Mouse (Mus musculus): ENCODE data around the gene Gpr84.

The Gpr84 gene

DNA sequence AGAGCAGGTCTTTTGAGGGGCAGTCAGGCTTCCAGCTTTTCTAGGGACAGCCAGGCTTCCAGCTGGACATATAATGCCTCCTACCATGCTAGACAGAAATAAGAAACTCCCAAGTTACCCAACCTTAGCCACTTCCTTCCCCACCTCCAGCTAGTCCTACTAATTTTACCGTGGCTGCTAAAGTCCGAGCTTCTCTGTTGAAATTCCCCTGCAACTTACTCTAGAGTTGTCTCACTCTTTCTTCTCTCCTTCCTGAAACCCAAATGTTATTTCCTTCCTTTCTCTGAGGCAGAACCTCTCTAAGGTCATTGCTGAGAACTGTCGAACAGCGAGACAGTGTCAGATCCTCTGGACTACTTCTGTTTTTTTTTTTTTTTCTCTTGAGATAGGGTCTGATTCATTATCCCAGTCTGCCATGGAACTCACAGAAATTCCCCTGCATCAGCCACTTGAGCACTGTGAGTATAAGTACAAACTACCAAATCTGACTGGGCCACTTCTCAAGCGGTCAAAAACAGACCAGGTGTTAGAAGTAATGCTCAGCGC is at the start of gene Gpr84:
Gene Gpr84 (minus strand): TSS at position 248 of the 546 bp plus-strand sequence.
- DNase-seq (ENCODE audit: low read depth, low spot score), result no peak

DNA sequence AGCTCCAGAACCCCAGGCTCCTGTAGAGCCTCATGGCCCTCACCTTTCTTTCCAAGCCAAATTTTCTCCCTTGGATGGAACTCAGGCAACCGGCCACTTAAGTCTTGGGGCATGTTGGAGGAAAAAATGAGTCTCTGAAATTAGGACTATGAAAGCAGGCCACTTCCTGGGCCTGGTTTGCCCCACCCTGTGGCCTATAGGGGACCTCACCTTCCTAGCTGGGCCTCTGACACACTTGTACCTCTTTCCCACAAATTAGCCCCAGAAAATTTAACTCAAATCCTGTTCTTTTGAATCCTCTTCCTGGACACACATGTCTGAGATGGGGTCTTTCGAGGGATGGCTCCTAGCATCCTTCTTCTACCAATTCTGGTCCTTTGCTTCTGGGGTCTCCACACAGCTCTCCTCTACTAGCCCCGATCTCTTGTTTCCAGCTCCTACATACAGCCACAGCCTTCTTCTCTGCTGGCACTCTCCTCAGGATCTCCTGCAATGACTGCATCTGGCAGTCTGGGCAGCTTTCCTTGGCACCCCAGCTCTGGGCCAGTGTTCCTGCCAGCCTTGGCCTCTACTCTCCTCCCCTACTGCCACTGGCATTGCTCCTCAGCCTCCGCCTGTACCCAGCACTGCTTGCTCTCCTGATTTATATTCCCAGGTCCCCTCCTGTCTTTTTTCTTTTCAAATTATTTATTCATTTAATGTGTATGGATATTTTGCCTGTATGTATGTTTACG is 49.6 kb upstream of the Gpr84 start:
- no peak for DNase-seq (ENCODE audit: low read depth, low spot score)

DNA sequence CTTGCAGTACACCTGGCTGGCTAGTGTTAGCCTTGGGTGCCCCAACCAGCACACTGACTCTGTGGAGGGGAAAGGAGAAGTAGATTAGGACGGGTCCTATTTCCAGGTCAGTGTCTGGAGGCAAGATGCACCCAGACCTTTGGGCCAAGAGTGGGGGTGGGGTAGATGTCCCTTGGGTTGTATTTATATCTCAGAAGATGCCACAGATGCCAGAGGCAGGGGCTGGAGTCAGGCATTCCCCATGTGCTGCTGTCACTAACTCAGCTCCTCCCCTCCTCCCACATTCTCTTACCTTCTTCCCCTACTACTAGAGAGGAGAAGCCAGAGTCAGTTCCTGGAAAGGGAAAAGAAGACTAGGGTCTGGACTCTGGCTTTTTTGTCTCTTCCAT is 48.7 kb upstream of the Gpr84 start:
- no peak for DNase-seq (ENCODE audit: low read depth, low spot score)

DNA sequence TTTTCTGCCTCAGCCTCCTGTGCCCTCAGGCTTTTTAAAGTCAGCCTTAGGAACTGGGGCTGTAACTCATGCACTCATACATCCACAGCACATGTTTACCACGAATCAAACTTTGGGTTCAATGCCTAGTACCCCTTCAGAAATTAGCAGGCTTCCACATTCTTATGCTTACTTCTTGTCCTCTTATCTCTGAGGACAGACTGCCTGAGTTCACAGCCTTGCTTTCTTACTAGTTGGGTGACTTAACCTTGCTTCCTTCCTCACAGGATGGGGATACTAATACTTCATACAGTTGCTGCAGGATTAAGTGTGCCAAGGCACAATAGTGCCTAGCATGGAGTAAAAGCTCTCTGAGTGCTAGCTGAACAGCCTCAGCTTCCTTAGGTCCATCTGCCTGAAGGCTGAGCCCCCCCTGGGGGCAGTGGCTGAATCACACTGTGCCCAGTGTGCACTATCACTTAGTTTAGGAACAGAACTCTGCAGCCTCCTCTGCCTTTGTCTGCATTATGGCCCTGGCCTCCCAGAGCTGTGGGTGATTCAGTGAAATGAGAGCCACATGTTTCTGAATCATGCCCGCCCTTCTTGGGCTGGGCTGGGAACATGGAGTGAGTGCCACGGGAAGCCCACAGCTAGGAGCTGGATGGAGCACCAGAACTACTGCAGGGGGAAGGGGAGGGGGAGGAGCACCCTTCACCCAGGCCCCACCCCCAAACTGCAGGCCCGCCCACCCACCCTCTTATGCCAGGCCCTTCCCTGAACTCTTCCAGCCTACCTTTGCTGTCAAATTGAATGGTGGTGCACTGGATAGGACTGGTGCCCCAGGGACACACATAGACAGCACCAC is 48.1 kb upstream of the Gpr84 start:
- peak; percentile 53 for DNase-seq (ENCODE audit: low read depth, low spot score)

DNA sequence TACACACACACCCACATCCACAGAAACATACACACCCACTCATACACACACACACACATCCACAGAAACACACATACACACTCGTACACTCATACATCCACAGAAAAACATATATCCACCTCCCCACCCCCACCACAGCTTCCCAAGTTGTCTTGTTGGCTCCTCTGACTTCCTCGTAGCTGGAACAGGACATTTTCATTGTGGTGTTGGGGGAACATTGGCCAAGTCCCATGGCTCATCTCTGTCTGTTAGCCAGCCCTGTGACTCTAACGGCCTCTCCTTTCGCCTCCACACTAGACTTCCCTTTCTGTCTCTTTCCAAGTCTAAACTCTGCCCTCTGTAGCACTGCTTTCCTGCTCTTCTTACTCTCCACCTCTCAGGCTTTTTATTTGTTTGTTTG is 47.4 kb upstream of the Gpr84 start:
- DNase-seq (ENCODE audit: low read depth, low spot score), result no peak

DNA sequence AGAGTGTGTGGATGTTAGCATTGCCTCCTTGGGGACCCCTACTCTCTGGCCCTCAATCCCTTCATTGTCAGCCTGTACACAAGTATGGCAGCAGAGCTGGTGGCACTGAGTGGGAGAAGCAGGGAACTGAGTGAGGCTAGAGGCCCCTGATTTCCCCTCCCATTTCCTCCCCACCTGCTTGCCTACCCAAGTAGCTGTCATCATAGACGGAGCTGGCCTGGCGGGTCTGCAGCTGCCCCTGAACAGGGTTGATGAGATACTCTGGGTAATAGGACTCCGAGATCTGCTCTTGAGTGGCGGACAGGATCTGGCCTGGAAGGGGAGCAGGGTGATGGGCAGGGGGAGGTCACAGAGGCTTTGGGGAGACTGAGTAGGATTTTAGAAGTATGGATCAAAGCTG is 45.7 kb upstream of the Gpr84 start:
- no peak for DNase-seq (ENCODE audit: low read depth, low spot score)

DNA sequence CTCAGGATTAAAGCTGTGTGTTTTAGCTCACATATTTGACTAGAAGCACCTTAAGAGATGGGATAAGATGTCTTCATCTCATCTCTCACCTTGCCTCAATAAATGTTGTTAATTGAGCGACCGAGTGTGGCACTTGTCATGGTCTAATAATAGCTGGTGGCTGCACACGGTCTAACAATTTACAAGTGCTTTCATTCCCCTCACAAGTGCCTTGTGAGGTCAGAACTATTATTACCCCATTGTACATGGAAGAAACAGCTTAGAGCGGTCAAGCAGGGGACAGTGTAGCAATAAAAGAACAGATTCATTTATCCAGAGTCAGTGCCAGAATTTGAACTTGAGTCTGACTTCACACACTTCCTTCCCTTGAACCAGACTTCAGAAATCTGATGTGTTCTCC is 45.0 kb upstream of the Gpr84 start:
- no peak for DNase-seq (ENCODE audit: low read depth, low spot score)

DNA sequence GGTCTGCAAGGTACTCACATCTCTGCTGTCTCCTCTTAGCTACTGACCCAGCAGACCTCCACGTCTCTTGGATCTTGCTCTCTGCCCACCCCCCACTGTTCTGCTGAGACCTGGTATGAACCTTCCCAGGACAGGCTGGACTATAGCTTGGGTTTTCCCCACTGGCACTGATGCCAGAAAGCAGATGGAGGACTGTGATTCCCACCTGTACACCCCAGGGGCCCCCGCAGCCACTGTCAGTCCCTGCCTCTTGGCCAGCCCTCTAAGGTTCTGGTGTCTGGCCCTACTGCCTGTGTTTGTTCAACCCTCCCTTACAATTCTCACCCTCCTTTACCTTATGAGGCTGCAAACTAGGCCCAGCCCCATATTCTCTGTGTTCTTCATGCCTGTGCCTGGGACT is 44.3 kb upstream of the Gpr84 start:
- no peak for DNase-seq (ENCODE audit: low read depth, low spot score)

DNA sequence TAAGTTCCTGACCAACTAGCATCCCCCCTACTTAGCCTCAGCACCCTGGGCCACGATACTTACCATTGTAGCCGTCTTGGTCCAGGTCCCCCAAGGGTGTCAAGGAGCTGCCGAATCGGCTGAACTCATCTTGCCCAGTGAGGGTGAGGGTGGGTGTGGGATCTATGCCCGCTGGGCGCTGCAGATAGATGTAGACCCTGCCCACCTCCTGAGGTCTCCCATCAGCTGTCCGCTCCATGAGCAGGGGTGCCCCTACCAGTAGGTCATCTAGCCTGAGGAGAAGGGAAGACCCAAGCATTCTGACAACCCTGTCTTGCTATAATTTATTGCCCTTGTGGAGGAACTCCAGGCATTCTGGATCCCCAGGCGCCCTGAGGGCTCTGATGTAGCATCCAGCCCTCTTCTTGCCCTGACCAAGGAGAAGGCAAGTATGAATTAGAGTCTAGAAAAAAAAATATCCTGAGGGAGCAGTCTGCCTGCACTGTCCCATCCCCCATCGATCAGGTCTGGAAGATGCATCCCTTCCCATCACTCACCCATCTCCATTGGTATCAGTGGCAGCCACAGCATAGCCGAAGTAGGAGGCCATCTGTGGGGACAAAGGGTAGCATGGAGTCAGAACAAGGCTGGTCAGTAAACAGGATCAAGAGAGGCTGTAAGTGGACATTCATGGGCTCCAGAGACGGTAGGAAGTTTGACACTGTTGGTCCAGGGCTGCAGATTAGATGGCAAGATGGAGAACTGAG is 43.3 kb upstream of the Gpr84 start:
- no peak for DNase-seq (ENCODE audit: low read depth, low spot score)

DNA sequence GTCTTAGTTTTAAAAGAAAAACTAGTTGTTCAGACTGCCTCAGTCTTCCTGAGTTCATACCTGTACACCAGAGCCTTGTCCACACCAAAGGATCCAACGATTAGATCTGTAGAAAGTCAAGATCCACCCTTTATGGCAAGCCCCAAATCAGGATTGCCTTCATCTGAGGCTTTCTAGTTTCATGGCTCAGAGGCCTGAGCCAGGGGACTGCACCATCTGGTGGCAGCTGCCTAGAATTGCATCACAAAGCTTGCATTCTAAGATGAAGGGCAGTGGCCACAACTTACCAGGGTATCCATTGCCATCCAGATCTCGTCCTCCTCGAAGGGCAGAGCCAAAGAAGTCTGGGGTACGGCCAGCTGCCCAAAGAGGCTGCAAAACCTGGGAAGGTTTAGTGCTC is 42.4 kb upstream of the Gpr84 start:
- peak; percentile 81 for DNase-seq (ENCODE audit: low read depth, low spot score)

DNA sequence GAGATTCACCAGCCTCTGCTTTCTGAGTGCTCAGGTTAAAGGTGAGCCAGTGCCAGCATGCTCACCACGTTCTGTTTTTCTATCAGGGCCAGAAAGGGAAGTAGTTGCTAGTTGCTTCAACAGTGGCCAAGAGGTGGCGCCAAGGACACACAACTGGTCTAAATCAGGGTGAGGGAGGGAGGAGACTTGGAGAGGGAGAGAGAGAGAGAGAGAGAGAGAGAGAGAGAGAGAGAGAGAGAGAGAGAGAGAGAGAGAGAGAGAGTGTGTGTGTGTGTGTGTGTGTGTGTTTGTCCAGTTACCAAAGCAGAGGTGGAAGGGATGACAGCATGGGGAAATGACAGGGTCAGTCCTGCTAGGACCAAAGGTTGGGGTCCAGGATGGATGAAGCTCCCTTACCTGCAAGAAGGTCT is 36.9 kb upstream of the Gpr84 start:
- peak; percentile 83 for DNase-seq (ENCODE audit: low read depth, low spot score)

DNA sequence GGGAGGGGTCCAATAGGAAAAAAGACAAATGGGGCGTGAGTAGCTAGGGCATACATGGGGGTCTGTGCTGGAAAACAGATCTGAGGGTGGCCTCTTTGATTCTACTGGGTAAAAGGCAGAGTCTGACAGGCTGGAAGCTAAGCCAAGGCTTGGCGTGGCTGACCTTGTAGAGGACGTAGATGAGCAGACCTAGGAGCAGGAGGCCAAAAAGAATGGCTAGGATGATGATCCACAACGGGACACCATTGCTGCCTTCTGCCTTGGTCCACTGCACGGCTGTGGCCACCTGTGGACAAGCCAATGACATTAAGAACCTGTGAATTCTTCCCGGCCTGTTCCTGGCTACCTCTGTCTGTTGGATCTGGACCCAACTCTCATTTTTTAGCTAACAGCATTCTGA is 35.4 kb upstream of the Gpr84 start:
- DNase-seq (ENCODE audit: low read depth, low spot score), result no peak

DNA sequence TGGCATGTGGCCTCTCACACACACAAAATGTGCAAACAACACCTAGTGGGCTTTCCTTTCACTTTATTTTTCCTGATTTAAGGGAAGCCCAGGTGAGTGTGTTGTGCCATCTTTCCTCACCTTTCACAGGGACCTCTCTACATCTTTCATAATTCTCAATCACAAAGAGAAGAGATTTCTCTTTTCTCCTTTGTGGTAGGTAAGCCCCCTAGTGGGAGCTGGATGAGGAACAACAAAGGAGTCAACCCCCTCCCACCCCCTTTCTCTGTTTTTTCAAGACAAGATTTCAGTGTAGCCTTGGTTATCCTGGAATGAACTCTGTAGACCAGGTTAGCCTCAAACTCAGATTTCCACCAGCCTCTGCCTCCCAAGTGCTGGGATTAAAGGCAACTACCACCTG is 33.1 kb upstream of the Gpr84 start:
- peak; percentile 53 for DNase-seq (ENCODE audit: low read depth, low spot score)

DNA sequence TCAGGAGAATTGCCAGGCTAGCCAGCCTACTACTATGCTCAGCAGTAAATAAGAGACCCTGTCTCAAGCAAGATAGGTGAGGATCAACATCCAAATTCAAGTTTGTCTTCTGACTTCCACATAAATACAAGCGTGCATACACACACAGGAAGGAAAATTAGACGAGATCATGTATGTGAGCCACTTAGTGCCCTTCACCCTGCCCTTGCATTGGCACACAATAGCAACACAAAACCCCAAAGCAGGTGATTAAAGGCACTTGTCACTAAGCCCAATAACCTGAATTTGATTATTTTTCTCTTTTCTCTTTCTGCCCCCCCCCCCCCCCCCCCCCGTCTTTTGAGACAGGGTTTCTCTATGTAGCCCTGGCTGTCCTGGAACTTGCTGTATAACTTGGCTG is 32.6 kb upstream of the Gpr84 start:
- no peak for DNase-seq (ENCODE audit: low read depth, low spot score)

DNA sequence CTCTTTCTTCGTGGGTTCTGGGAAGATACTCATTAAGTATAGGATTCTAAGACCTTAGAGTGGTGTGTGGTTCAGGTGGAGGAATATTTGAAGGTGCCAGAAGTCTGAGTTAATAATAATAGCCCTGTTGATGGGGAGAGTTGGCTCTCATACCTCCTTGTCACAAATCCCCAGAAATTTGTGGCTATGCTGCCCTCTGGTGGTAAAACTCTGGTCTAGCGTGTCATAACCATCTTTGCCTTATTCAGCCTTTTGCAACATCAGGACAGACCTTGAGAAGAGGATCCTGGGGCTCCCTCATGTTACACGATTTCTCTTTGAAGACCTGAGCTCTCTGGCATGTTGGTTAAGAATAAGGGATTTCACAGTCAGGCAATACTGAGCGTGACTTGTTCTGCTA is 32.0 kb upstream of the Gpr84 start:
- DNase-seq (ENCODE audit: low read depth, low spot score), result peak; percentile 87

DNA sequence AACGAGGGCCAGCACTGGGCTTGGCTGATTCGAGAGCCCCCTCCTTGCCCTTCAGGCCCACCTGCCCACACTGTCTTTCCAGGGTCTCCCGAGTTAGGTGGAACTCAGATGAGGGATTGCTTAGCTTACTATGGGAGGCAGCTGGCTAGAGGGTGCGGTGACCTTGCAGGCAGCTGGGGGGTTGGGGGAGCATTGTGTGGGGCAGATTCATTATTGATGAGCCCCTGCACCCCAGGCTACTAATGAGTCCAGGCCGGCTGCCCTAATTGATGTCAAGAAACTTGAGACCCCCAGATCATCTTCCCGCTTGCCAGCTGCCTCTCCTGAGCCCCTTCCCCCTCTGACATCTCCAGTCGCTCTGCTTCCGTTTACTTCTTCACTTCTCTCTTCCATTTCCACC is 31.1 kb upstream of the Gpr84 start:
- no peak for DNase-seq (ENCODE audit: low read depth, low spot score)

DNA sequence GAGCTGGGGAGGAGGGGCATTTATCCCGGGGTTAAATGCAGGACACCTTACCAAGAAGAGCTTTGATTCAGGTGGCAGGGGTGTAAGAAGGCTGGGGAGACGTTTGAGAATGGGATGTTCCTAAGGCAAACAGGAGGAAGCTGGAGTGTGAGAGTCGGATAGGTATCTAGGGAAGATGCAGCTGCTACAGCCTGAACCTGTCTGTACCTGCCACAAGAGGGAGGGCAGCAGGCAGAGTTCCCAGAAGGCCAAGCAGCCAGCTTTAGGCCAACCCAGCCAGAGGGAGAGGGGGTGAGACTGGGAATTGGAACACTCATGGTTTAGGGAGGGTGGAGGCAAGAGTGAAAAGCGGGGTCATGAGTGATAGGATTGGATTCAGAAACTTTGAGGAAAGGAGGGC is 30.4 kb upstream of the Gpr84 start:
- DNase-seq (ENCODE audit: low read depth, low spot score), result peak; percentile 64

DNA sequence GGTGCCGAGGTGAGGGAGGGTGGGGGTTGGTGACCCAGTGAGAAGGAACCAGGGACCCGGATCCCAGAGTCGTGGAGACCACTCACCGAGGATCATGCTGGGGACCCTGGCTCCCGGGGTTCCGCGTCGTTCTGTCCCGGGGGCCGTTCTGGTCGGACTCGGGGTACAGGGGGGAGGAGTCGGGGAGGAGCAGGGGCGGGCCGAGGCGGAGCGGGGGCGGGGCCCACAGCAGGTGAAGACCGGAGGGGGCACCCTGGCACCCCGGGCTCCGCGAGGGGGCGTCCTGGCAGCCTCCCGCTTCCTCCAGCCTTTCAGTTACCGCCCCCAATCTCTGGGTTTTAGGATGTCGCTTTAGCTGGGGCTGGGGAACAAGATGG is 29.5 kb upstream of the Gpr84 start, which contains the start of gene Zfp385a:
Gene Zfp385a (minus strand): TSS at position 133 of the 377 bp plus-strand sequence.
- DNase-seq (ENCODE audit: low read depth, low spot score), result peak; percentile 51

DNA sequence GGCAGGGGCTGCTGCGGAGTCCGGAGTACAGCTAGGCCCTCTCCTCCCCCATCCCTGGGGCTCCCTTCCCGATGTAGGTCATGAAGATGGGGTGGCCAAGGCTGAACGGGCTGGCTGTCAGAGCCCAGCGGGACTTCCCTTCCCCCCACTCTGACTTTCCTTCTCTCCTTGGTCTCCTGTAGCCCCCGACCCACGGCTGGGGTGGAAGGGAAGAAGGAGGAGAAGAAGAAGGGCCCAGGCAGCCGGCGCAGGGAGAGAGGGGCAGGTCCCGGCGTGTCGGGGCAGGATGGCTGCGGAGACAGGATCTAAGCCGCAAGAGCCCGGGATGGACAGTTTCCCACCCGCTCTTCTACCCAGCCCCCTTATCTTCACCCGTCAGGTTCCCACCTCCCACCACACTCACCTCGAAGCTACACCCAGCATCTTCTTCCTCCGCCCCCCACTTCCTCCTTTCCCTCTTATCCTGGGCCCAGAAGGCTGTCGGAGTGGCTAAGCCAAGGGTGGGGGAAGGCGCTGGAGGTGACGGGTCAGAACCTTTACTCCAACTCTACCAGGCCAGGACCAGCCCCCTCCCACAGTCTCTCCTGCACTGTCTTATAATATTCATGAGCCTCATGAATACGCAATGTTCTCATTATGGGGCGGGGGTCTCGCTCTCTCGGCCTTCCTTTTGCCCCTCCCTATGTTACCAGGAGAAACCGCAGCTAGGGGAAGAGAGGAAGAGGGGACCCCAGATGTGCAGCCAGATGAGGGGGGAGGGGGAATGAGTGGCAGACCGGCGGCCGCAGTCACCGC is 29.0 kb upstream of the Gpr84 start:
- DNase-seq (ENCODE audit: low read depth, low spot score), result peak; percentile 48

DNA sequence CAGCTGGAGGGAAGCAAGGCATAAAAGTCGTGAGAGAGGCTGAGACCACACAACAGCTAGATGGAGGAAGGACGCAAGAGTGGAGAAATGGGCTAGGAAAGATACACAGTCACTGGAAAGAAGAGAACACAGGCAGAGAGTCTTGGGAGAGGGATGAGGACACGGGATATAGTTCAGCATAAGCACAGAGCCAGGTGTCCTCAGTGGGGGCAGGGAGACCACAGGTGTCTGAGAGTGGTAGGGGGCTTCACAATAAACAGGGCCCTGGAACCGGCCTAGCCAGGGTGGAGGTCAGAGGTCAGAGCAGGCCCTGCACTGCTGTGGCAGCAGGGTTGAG is 28.4 kb upstream of the Gpr84 start:
- DNase-seq (ENCODE audit: low read depth, low spot score), result no peak

DNA sequence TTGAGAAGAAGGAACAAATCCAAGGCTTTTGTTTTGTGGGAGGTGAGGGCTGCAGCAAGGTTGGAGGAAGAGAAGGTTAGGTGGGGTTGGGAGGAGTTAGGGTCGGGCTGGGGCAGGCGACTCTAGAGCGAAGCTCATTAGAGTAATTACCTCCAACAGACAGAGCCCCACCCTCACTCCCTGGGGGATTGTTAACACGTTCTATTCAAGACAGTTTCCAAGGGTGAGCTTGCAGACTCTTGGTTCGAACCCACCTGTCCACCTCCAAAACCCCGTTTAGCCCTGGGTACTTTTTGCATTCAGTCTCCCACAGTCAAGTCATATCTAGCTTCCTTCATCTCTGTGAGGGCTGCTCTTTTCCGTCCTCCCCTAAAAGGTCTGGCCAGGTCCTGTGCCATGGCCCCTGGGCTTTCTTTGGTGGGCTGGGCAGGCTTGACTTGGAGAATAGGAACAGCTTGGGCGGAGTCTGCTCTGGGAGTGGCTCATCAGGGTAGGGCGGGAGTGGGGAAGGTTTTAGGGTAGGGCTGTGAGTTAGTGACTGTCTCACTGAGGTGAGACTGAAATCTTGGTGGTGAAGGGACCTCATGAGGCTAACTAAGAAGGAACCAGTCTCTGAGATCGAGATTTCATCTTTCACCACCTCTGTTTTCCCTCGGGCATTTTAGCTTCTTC is 26.7 kb upstream of the Gpr84 start:
- peak; percentile 52 for DNase-seq (ENCODE audit: low read depth, low spot score)

Data from R1 (cell line).